In the genomic region with DNA sequence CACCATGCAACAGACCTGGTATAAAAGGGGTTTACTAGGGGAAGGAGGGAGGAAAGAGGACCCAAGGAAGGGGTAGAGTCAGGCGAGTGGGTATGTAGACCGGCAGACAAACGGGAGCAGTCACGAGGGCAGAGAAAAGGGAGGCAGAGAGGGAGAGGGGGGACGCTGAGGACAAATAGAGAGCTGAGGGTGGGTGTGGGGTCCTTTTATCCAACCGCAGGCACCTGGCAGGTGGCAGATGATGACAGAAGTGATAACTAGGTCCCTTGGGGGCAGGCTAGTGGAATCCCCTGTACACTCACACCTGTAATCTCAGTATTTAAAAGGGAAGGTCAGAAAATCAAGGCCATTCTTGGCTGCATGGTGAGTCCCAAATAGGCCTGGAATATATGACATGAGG, we compare ENCODE assay signal across 21 mouse cellular contexts. TPM values are rescaled to one million over a fixed set of nuclear protein-coding genes. Genes with fewer than 3 reads are reported as not detected.
DNase-seq lines count a peak whose midpoint lies in the region; ATAC-seq and TF ChIP-seq lines count a peak whose summit lies in the region.
"Had no signal": no experiment of that assay in that cellular context is flagged by ENCODE, and none has a peak within 500 bp of the region (broad histone marks: within the 10 kb centered on the region; RNA-seq: fewer than 3 reads in every experiment).

No protein-coding gene starts in this region.

- H3K9me3 ChIP-seq in embryonic facial prominence, embryonic 15.5 days (replicated peaks) = no peaks in the 10 kb centered on the region
- no peaks in the 10 kb centered on the region for H3K9me3 ChIP-seq in embryonic facial prominence, embryonic 10.5 days
- H3K9me3 ChIP-seq in midbrain, embryonic 13.5 days = no peaks in the 10 kb centered on the region
- no peaks in the 10 kb centered on the region for H3K9me3 ChIP-seq in midbrain, embryonic 11.5 days (ENCODE audit: control insufficient read depth, low read length)
- H3K9me3 ChIP-seq: forebrain, embryonic 12.5 days; heart, embryonic 12.5 days; intestine, embryonic 15.5 days; limb, embryonic 15.5 days; midbrain, embryonic 12.5 days had no signal

- WGBS in embryonic facial prominence, embryonic 15.5 days = 61% methylated on average over 6 of the region's 6 CpGs
- WGBS in embryonic facial prominence, embryonic 10.5 days = 72% methylated on average over 6 of the region's 6 CpGs
- 66% methylated on average over 6 of the region's 6 CpGs for WGBS in midbrain, embryonic 13.5 days
- WGBS in midbrain, embryonic 11.5 days = 85% methylated on average over 6 of the region's 6 CpGs
- 9% methylated on average over 6 of the region's 6 CpGs for WGBS in thymus, adult 2 months

- H3K4me2 ChIP-seq in embryonic facial prominence, embryonic 15.5 days (replicated peaks) = no peak overlapping the region
- no peak overlapping the region for H3K4me2 ChIP-seq in midbrain, embryonic 13.5 days (replicated peaks)
- no peak overlapping the region for H3K4me2 ChIP-seq in midbrain, embryonic 11.5 days
- H3K4me2 ChIP-seq: forebrain, embryonic 12.5 days; heart, embryonic 12.5 days; hindbrain, embryonic 14.5 days; intestine, embryonic 15.5 days; limb, embryonic 15.5 days; midbrain, embryonic 12.5 days had no signal

- DNase-seq in embryonic facial prominence, embryonic 10.5 days (ENCODE audit: low spot score) = no peak
- no peak for DNase-seq in midbrain, embryonic 11.5 days (ENCODE audit: low spot score, missing footprints)
- DNase-seq in thymus, adult 2 months = peak; percentile 84
- peak; percentile 69 for DNase-seq in thymus, postnatal 4 days
- no peak for DNase-seq in cerebellum, adult 11 months
- no peak for DNase-seq in ovary, postnatal 14 days (ENCODE audit: low spot score)
- DNase-seq: adrenal gland, postnatal 25 days; cerebellum, adult 9-11 months; kidney, adult 8-10 months; kidney, postnatal 10 days; left cerebral cortex, postnatal 4 days had no signal

- no peak for TF ChIP-seq CTCF in thymus, adult 2 months (IDR thresholded peaks at IDR 0.05; ENCODE audit: borderline replicate concordance, control insufficient read depth, extremely low read depth, insufficient read depth, low read length, poor library complexity)

- peaks cover 12% of the 10 kb centered on the region; the same call in 1 of the 2 replicates for H3K4me1 ChIP-seq in embryonic facial prominence, embryonic 15.5 days
- H3K4me1 ChIP-seq in embryonic facial prominence, embryonic 10.5 days = 0 out of 2 replicates have a peak, but pooled peaks cover 6% of the 10 kb centered on the region
- H3K4me1 ChIP-seq in midbrain, embryonic 13.5 days (replicated peaks) = peaks cover 11% of the 10 kb centered on the region
- no peaks in the 10 kb centered on the region for H3K4me1 ChIP-seq in midbrain, embryonic 11.5 days (ENCODE audit: control insufficient read depth, insufficient read depth, low read length)
- H3K4me1 ChIP-seq in thymus, adult 2 months (replicated peaks; ENCODE audit: control insufficient read depth, insufficient read depth, low read length) = peaks cover 53% of the 10 kb centered on the region
- H3K4me1 ChIP-seq: limb, embryonic 15.5 days; midbrain, embryonic 12.5 days had no signal

- 0 out of 2 replicates have a peak overlapping the region, but pooled peaks have one; percentile 1 for H3K27ac ChIP-seq in embryonic facial prominence, embryonic 15.5 days (replicated peaks)
- no peak overlapping the region for H3K27ac ChIP-seq in embryonic facial prominence, embryonic 10.5 days (replicated peaks)
- 0 out of 2 replicates have a peak overlapping the region, but pooled peaks have one; percentile 8 for H3K27ac ChIP-seq in midbrain, embryonic 13.5 days
- no peak overlapping the region for H3K27ac ChIP-seq in midbrain, embryonic 11.5 days (ENCODE audit: low read depth, low read length)
- H3K27ac ChIP-seq in thymus, adult 2 months (ENCODE audit: control insufficient read depth, insufficient read depth, low read length) = peak overlapping the region; percentile 99
- H3K27ac ChIP-seq: forebrain, embryonic 12.5 days; intestine, embryonic 15.5 days; left cerebral cortex, adult 2 months; limb, embryonic 15.5 days; macrophage; midbrain, embryonic 12.5 days had no signal

- TF ChIP-seq POLR2A in thymus, adult 2 months (IDR thresholded peaks at IDR 0.05; ENCODE audit: control insufficient read depth, extremely low read depth, insufficient read depth, low read length, poor library complexity) = no peak

- H3K4me3 ChIP-seq in embryonic facial prominence, embryonic 15.5 days (replicated peaks) = no peak overlapping the region
- H3K4me3 ChIP-seq in embryonic facial prominence, embryonic 10.5 days = no peak overlapping the region
- H3K4me3 ChIP-seq in midbrain, embryonic 13.5 days (replicated peaks) = no peak overlapping the region
- H3K4me3 ChIP-seq in midbrain, embryonic 11.5 days (ENCODE audit: low read depth, low read length) = no peak overlapping the region
- H3K4me3 ChIP-seq in thymus, adult 2 months (ENCODE audit: control insufficient read depth, insufficient read depth, low read length) = no peak overlapping the region
- H3K4me3 ChIP-seq: forebrain, embryonic 12.5 days; heart, embryonic 12.5 days; intestine, embryonic 15.5 days; left cerebral cortex, adult 2 months; limb, embryonic 15.5 days; midbrain, embryonic 12.5 days had no signal

- H3K36me3 ChIP-seq in embryonic facial prominence, embryonic 15.5 days = no peaks in the 10 kb centered on the region
- H3K36me3 ChIP-seq in embryonic facial prominence, embryonic 10.5 days (replicated peaks) = no peaks in the 10 kb centered on the region
- H3K36me3 ChIP-seq in midbrain, embryonic 13.5 days = no peaks in the 10 kb centered on the region
- no peaks in the 10 kb centered on the region for H3K36me3 ChIP-seq in midbrain, embryonic 11.5 days (ENCODE audit: control insufficient read depth, insufficient read depth, low read length)
- H3K36me3 ChIP-seq in thymus, adult 2 months (ENCODE audit: control insufficient read depth, insufficient read depth, low read length) = no peaks in the 10 kb centered on the region
- H3K36me3 ChIP-seq: forebrain, embryonic 12.5 days; heart, embryonic 12.5 days; intestine, embryonic 15.5 days; limb, embryonic 15.5 days; midbrain, embryonic 12.5 days had no signal

- H3K27me3 ChIP-seq in embryonic facial prominence, embryonic 15.5 days = 0 out of 2 replicates have a peak, but pooled peaks cover 2% of the 10 kb centered on the region
- H3K27me3 ChIP-seq in embryonic facial prominence, embryonic 10.5 days (replicated peaks; ENCODE audit: low read depth, poor library complexity, severe bottlenecking) = 0 out of 2 replicates have a peak, but pooled peaks cover 4% of the 10 kb centered on the region
- H3K27me3 ChIP-seq in midbrain, embryonic 13.5 days = no peaks in the 10 kb centered on the region
- H3K27me3 ChIP-seq in midbrain, embryonic 11.5 days (ENCODE audit: control insufficient read depth, insufficient read depth, low read length) = no peaks in the 10 kb centered on the region
- no peaks in the 10 kb centered on the region for H3K27me3 ChIP-seq in thymus, adult 2 months (ENCODE audit: control insufficient read depth, insufficient read depth, low read length)
- H3K27me3 ChIP-seq: forebrain, embryonic 12.5 days; intestine, embryonic 15.5 days; limb, embryonic 15.5 days; midbrain, embryonic 12.5 days had no signal

- no peak overlapping the region for H3K9ac ChIP-seq in embryonic facial prominence, embryonic 15.5 days
- no peak overlapping the region for H3K9ac ChIP-seq in midbrain, embryonic 13.5 days (replicated peaks)
- no peak overlapping the region for H3K9ac ChIP-seq in midbrain, embryonic 11.5 days (ENCODE audit: low read length)
- H3K9ac ChIP-seq: forebrain, embryonic 12.5 days; heart, embryonic 12.5 days; hindbrain, embryonic 14.5 days; intestine, embryonic 15.5 days; midbrain, embryonic 12.5 days had no signal

- ATAC-seq in embryonic facial prominence, embryonic 15.5 days (ENCODE audit: insufficient number of reproducible peaks, low FRiP score, low TSS enrichment, low read depth) = no peak
- no peak for ATAC-seq in midbrain, embryonic 13.5 days
- no peak for ATAC-seq in midbrain, embryonic 11.5 days (ENCODE audit: low FRiP score)

RNA-seq across cellular contexts. Expression of gene Thy1, which starts 31.0 kb away (rescaled TPM):
- 11.7 and 14.1 TPM in 2 replicates for polyA plus RNA-seq in embryonic facial prominence, embryonic 15.5 days (2015; fragmentation: Nextera tagmentation; extraction: Ambion mirVana)
- 0.39 and 0.41 TPM in 2 replicates for polyA plus RNA-seq in embryonic facial prominence, embryonic 10.5 days (2016; fragmentation: Nextera tagmentation; extraction: Ambion mirVana)
- polyA plus RNA-seq in midbrain, embryonic 13.5 days (2015; fragmentation: Nextera tagmentation; extraction: Ambion mirVana) = 0.30 and 0.52 TPM in 2 replicates
- polyA plus RNA-seq in midbrain, embryonic 11.5 days (2014; fragmentation: Nextera tagmentation; extraction: Ambion mirVana) = not detected in 2 replicates
- 3,068 and 3,478 TPM in 2 replicates for polyA plus RNA-seq in thymus, adult 2 months (2012; rRNA removed)
- polyA plus RNA-seq: forebrain, embryonic 12.5 days; midbrain, embryonic 12.5 days had no signal

RNA-seq across cellular contexts. Expression of gene Usp2, which starts 54.7 kb away (rescaled TPM):
- polyA plus RNA-seq in embryonic facial prominence, embryonic 15.5 days (2015; fragmentation: Nextera tagmentation; extraction: Ambion mirVana) = 28.2 and 29.5 TPM in 2 replicates
- polyA plus RNA-seq in embryonic facial prominence, embryonic 10.5 days (2016; fragmentation: Nextera tagmentation; extraction: Ambion mirVana) = 10.7 and 12.0 TPM in 2 replicates
- 4.5 and 8.3 TPM in 2 replicates for polyA plus RNA-seq in midbrain, embryonic 13.5 days (2015; fragmentation: Nextera tagmentation; extraction: Ambion mirVana)
- 7.3 and 9.7 TPM in 2 replicates for polyA plus RNA-seq in midbrain, embryonic 11.5 days (2014; fragmentation: Nextera tagmentation; extraction: Ambion mirVana)
- 4.5 and 6.8 TPM in 2 replicates for polyA plus RNA-seq in thymus, adult 2 months (2012; rRNA removed)

Comparison
In these comparisons a context has a peak if more than half of its experiments do, and no peak if none do; other contexts are left out.
1. H3K27ac ChIP-seq: peak in embryonic facial prominence, embryonic 15.5 days (single experiment), midbrain, embryonic 13.5 days (single experiment) and thymus, adult 2 months (single experiment); none in embryonic facial prominence, embryonic 10.5 days (single experiment) and midbrain, embryonic 11.5 days (single experiment).
2. DNase-seq: peak in thymus, adult 2 months (single experiment) and thymus, postnatal 4 days (single experiment); none in embryonic facial prominence, embryonic 10.5 days (single experiment), midbrain, embryonic 11.5 days (single experiment), cerebellum, adult 11 months (single experiment) and ovary, postnatal 14 days (single experiment).
3. RNA of gene Thy1, which starts 31.0 kb away (polyA plus RNA-seq): 3,068 to 3,478 TPM in thymus, adult 2 months; 11.7 to 14.1 TPM in embryonic facial prominence, embryonic 15.5 days, 0.39 to 0.41 TPM in embryonic facial prominence, embryonic 10.5 days, 0.30 to 0.52 TPM in midbrain, embryonic 13.5 days and not detected in midbrain, embryonic 11.5 days; every median in the first group is over 100 times any median in the second.